Mouse (Mus musculus) B cell, adult 62 days (primary cell): ENCODE results near the gene Fkbp6. TPM values are rescaled to one million over a fixed set of nuclear protein-coding genes. Genes with fewer than 3 reads are reported as not detected.

ENCODE experiments used
- total RNA-seq: library from RNA; stranded (reverse); gene quantifications from 4 replicates; pipeline ENCODE4 v1.2.4, GENCODE M21; 2023

Fkbp6 gene
- total RNA-seq, result not detected in 4 replicates

DNA sequence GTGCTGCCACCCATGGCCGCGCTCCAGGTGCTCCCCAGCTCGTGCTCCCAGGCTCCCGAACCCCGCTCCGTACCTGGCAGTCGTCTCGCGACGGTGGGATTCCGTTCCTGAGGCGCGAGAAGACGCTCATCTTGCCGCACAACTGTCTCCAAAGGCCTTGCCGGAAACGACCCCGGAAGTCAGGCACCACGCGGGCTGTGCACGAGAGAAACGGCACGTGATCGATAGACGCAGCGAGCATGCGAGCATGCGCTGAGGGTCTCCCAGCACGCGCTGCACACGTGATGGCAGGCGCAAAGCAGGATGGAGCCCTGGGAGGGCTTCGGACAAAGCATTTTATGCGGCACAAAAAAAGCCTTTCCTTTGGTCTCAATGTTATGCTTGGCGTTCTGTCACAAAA lies at the start of gene Fkbp6:
Gene Fkbp6, minus strand, starts transcription at position 183 of the 400 bp plus-strand sequence.

DNA sequence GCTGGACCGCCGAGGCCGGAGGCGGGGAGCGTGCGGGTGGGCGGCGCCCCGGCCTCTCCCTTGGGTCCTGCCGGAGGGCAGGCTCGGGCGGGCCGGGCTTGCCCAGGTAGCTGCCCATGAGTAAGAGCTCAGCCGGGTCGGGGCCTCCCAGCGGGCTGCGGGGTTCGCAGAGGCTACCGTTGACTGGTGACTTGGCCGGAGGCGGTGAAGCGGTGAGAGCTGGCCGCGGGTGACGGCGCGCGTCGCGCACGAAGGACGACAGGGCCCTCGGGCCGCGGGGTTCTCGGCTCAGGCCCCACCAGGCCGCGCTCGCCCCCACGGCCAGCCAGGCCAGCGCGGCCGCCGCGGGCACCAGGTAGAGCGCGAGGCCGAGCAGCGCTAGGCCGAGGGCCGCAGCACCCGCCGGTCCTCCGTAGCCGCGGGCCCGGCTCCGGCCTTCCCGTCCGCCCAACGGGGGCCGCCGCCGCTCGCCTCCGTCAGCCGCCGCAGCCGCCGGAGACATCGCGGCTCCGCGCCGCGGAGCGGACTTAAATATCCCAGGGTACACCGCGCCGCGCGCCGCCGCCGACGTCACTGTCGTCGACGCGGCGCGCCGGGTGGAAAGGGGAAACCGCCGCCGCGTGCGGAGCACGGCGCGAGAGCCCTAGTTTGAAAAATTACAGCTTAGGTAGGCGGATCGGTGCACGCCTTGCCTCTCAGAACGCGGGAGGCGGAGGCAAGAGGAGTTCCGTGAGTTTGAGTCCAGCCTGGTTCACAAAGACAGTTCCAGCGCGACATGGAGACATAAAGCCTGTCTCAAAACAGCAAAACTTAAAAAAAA lies 44.4 kb upstream of the Fkbp6 start, which contains the start of gene Pom121:
Gene Pom121, minus strand, starts transcription at position 543 of the 820 bp plus-strand sequence.

GRCm38 (mm10) chr5:135369787-135370654 lies 20.2 kb upstream of the Fkbp6 start, which contains the start of gene Nsun5:
Gene Nsun5 (plus strand): TSS chr5:135369953.

DNA sequence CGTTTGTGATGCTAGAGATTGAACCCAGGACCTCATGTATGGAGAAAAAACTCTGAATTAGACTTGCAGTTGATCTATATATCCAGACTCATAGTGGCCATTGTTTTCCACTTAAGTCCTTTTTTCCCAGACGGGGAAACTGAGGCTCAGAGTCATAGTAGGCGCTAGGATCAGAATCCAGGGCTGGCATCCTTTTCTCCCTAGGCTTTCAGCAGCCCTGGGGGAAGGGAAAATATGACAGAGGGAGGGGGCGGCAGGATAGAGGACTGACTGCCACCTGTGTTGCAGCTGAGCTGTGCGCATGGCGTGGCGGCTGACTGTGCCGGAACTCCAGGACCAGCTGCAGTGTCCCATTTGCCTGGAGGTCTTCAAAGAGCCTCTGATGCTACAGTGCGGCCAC lies 3.2 kb upstream of the Fkbp6 start, which contains the start of gene Trim50:
Gene Trim50, plus strand, starts transcription at position 301 of the 400 bp plus-strand sequence.

DNA sequence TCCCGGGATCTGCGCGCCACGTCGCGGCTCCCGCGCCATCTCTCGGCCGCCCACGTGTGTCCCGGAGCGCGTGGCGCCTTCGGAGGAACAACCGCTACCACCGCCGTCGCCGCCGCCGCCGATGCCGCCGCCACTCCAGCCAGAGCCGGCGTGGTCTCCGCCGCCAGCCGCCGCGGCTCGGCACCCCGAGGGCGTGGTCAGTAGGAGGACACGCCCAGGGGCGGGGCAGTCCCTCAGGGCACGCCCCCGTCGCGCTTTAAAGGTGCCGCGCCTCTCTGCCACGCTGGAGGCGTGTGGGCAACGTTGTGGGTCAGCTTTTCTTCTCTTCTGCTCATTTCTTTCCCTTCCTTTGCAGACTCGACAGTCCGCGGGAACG lies 98.8 kb downstream of the Fkbp6 start, which contains the start of gene Fzd9:
Gene Fzd9, minus strand, starts transcription at position 152 of the 376 bp plus-strand sequence.

Other genes with a start within 250 kb of the Fkbp6 start
- gene Tbl2, start 200.4 kb downstream of the Fkbp6 start, total RNA-seq, result 14.3 to 17.0 TPM (median 15.3 TPM) in 4 replicates
- 72.8 to 88.8 TPM (median 76.4 TPM) in 4 replicates for gene Bcl7b, start 181.8 kb downstream of the Fkbp6 start, total RNA-seq
- gene Baz1b, start 162.8 kb downstream of the Fkbp6 start, total RNA-seq, result 104 to 115 TPM (median 110 TPM) in 4 replicates
- 0.24 to 0.67 TPM (median 0.45 TPM) in 4 replicates for gene Fzd9, start 98.8 kb downstream of the Fkbp6 start, total RNA-seq
- not detected in 4 replicates for gene Trim50, start 3.3 kb upstream of the Fkbp6 start, total RNA-seq
- 25.6 to 40.7 TPM (median 31.0 TPM) in 4 replicates for gene Nsun5, start 19.9 kb upstream of the Fkbp6 start, total RNA-seq
- 60.4 to 65.7 TPM (median 62.5 TPM) in 4 replicates for gene Pom121, start 44.5 kb upstream of the Fkbp6 start, total RNA-seq
- 28.3 to 32.7 TPM (median 32.2 TPM) in 4 replicates for gene Hip1, start 195.1 kb upstream of the Fkbp6 start, total RNA-seq
- not detected in 4 replicates for gene Ccl26, start 213.5 kb upstream of the Fkbp6 start, total RNA-seq
- gene Ccl24, start 223.0 kb upstream of the Fkbp6 start, total RNA-seq, result 0.45 TPM in 1 of 4 replicates, not detected in the others